Mouse (Mus musculus) embryonic facial prominence, embryonic 10.5 days (tissue): ENCODE data around the gene Arid1b. TPM values are rescaled to one million over a fixed set of nuclear protein-coding genes. Genes with fewer than 3 reads are reported as not detected.

Experiments
- DNase-seq: peaks from one replicate; pipeline ENCODE4 v3.0.0-alpha.2; 2017; ENCODE audit warnings: low spot score
- H3K27ac ChIP-seq: fragments of 300-500 bp; sonication (generic); replicated peaks from 2 replicates; pipeline ENCODE4 v1.5.1; 2016; ENCODE audit warnings: mild to moderate bottlenecking
- H3K27me3 ChIP-seq: fragments of 300-500 bp; sonication (generic); replicated peaks from 2 replicates; pipeline ENCODE4 v1.6.1; 2016; ENCODE audit warnings: low read depth, mild to moderate bottlenecking; ENCODE audit not compliant: poor library complexity, severe bottlenecking
- H3K36me3 ChIP-seq: fragments of 300-500 bp; sonication (generic); replicated peaks from 2 replicates; pipeline ENCODE4 v1.6.1; 2016; ENCODE audit warnings: mild to moderate bottlenecking, moderate library complexity
- H3K4me1 ChIP-seq: fragments of 300-500 bp; sonication (generic); 2 replicates; pipeline ENCODE4 v1.6.1; 2016
- H3K4me3 ChIP-seq: fragments of 300-500 bp; sonication (generic); 2 replicates; pipeline ENCODE4 v1.5.1; 2016; ENCODE audit warnings: mild to moderate bottlenecking, moderate library complexity
- H3K9me3 ChIP-seq: fragments of 300-500 bp; sonication (generic); 2 replicates; pipeline ENCODE4 v1.6.1; 2016; ENCODE audit warnings: mild to moderate bottlenecking
- WGBS: fragments of 180-500 bp; shearing (Covaris S2); methylation state at CpG from one replicate; pipeline ENCODE4 v1.1.7; 2016; 5-methylcytosine and 5-hydroxymethylcytosine counted together
- polyA plus RNA-seq: library from polyadenylated mRNA; unstranded; fragments of >200 nt; fragmentation: Nextera tagmentation; extraction: Ambion mirVana; gene quantifications from 2 replicates; pipeline ENCODE4 v1.2.1, GENCODE M21; 2016

Arid1b gene
- polyA plus RNA-seq, 1 experiment from 2014 or later = 12.4 TPM

DNA sequence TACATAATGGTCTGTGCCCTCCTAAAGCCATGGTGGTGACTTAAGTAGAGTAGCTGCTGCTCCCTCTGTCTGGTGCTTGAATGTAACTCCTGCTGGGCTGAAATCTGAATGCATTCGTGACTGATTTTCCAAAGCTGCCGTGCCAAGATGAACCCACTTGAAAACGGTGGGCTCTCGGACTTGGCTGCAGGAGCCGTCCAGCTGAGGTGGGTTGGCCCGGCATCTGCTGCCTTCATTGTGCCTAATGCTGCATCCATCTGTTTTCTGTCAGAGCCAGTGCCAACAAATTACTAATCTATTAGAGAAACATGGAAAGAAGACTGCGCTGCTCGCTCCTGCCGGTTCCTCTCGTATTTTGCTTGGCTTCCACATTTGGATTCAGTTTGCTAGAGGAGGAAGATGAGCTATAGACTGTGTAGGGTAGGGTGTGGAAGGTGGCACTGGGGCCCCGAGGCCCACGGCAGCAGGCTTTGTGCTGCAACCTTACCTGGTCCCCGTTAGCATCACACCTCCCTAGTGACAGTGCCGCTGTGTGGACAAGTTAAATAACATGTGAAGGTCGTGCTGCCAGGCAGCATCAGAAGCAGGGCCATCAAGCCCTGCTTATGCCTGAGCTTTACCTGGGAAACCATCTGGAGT is 292.6 kb downstream of the Arid1b start:
- Histone ChIP-seq H3K27me3 (no peaks in the 10 kb centered on the region), H3K27ac (no peak overlapping the region)
- 77% methylated on average over 15 of the region's 15 CpGs for WGBS

DNA sequence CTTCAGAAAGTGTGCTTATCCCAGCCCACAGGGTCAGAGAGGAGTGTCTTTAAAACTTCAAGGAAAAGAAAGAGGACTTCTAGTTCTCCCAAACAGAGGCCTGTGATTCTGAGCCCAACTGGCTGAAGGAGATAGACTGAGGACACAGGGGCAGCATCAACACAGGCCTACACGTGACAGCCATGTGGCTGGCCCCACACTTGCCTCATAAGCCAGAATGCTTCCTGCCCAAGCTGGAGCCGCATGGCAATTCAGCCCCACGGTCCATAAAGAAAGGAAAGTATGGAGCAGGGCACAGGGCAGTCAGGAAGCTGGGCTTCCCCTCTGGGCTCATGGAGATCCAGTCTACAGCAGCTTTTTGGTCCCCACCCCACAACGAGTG is 293.1 kb downstream of the Arid1b start:
- Histone ChIP-seq H3K27ac (no peak overlapping the region), H3K27me3 (no peaks in the 10 kb centered on the region), H3K9me3 (no peaks in the 10 kb centered on the region), H3K36me3 (peaks cover 48% of the 10 kb centered on the region), H3K4me1 (peaks cover 12% of the 10 kb centered on the region; the same call in 1 of the 2 replicates), H3K4me3 (no peak overlapping the region)
- DNase-seq = no peak
- 67% methylated on average over 4 of the region's 4 CpGs for WGBS

More for the DNA sequence above, 292.6 kb downstream of the Arid1b start:
- H3K4me3 ChIP-seq = no peak overlapping the region
- no peaks in the 10 kb centered on the region for H3K9me3 ChIP-seq
- H3K36me3 ChIP-seq = peaks cover 53% of the 10 kb centered on the region
- no peak for DNase-seq
- peaks cover 12% of the 10 kb centered on the region; the same call in 1 of the 2 replicates for H3K4me1 ChIP-seq

DNA sequence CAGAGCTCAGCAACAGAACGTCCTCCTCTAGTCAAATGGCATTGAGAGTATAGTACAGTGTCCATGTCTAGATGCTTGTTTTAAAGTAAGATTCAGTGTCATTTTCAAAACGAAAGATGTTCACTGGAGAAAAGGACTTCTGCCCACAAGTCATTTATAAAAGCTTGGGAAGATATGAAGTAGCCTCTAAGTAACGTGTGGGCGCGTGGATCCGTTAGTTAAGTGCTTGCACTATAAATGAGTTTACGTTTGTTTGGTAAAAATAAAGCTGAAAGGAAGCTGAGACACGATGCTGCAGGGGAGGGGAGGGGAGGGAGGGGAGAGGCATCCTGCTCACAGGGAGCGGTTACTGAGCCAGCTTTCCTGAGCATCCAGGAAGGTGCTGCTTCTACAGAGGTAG is 293.5 kb downstream of the Arid1b start:
- Histone ChIP-seq H3K4me3 (no peak overlapping the region), H3K27me3 (no peaks in the 10 kb centered on the region), H3K4me1 (peaks cover 12% of the 10 kb centered on the region; the same call in 1 of the 2 replicates), H3K36me3 (peaks cover 46% of the 10 kb centered on the region), H3K27ac (no peak overlapping the region), H3K9me3 (no peaks in the 10 kb centered on the region)
- DNase-seq = no peak
- WGBS = 83% methylated on average over 9 of the region's 9 CpGs

DNA sequence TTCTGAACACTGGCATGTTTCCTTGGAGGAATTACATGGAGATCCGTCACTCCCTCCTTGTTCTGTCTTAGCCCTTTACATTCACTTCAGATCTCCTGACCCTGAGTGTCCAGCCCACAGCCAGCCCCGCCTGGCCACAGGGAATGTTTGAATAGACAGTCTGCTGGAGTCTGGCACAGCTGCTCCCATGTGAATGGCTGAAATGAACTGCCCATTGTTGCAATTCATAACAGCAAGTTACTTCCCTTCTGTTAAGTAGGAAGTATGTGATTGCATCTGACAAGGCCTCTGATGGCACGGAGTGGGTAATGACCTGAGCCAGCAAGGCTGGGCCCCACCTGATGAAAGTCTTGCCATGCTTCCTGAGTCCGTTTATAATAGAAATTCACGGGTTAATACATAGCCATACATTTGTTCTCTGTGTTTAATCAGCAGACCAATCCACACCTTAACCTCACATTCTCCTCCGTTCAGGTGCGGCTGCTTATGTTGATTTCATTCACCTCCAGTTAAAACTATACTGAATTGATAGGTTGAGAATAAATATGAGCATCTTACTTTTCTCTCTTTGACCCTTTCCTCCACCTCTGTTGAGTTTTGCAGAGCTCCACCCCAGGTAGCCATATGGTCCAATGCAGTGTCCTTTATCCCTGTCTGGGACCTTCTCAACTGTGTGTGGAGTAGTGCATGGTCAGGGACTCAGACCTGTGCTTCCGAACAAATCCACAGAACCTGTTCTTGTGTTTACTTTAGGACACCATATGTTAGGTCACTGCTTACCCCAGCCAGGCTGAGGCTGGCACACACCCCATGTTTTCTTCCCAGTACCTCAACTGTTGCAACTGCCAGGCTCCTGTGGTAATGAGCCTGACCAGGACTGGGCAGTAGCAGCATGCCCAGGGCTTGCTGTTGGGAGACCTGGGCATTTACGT is 299.8 kb downstream of the Arid1b start:
- WGBS = 77% methylated on average over 9 of the region's 9 CpGs
- Histone ChIP-seq H3K36me3 (peaks cover 56% of the 10 kb centered on the region), H3K4me1 (peaks cover 12% of the 10 kb centered on the region), H3K4me3 (no peak overlapping the region), H3K27me3 (no peaks in the 10 kb centered on the region), H3K27ac (no peak overlapping the region), H3K9me3 (no peaks in the 10 kb centered on the region)
- DNase-seq = peak; percentile 18

DNA sequence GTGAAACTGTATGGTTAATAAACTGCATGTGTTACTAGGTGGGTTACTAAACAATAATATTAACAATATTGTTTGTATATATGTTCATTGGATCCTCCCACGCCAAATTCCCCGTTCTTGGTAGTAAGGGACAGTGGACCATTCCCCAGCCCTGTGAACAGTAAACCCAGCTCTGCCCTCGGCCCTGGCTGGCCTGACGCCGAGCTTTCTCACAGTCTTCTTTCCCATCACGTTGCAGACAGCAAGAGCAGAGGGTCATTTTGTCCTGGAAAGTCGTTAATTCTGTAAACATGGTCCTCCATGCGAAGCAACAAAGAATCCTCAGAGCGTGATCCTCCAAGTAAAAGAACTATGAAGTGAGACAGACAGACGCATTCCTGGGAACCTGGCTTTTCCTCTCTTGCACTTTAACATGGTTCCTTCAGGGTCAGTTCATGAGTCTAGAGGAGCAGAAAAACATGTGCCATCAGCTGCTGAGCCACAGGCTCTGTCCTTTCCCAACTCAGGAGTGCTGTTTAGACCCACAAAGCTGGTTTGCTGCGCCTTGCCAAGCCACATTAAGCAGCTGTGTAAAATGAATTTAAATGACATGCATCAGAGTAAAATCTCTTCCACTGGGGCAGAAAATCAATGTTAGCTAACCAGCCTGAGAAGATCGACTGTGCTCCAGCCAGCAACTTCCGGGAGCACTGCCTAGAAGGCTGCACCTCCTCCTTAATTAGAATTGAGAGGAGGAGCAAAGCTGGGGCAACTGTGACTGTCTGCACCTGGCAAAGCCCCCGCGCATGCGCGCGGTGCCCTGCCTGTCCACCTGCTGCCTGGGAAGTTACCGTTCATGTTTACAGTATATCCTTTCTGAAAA is 301.2 kb downstream of the Arid1b start:
- Histone ChIP-seq H3K27ac (no peak overlapping the region), H3K9me3 (no peaks in the 10 kb centered on the region), H3K4me3 (no peak overlapping the region), H3K27me3 (no peaks in the 10 kb centered on the region), H3K36me3 (peaks cover 52% of the 10 kb centered on the region), H3K4me1 (peaks cover 12% of the 10 kb centered on the region)
- DNase-seq = no peak
- WGBS = 79% methylated on average over 19 of the region's 19 CpGs

DNA sequence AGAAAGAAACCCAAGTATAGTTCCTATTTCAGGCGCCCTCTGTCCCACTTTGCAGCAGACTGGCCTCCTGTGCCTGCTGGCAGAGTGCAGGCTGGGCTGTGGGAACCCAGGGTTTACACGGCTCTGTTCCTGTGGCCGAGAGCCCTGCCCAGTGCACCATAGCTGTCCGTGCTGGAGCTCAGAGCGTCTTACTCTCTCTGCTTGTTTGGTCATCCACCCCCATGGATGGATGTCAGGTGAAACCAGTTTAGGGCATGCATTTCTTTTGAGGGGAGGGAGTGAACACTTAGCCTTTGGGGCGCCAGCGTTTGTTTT is 301.8 kb downstream of the Arid1b start:
- Histone ChIP-seq H3K36me3 (peaks cover 49% of the 10 kb centered on the region), H3K4me1 (peaks cover 12% of the 10 kb centered on the region), H3K9me3 (no peaks in the 10 kb centered on the region), H3K4me3 (no peak overlapping the region), H3K27ac (no peak overlapping the region), H3K27me3 (no peaks in the 10 kb centered on the region)
- no peak for DNase-seq
- WGBS = 85% methylated on average over 7 of the region's 7 CpGs

DNA sequence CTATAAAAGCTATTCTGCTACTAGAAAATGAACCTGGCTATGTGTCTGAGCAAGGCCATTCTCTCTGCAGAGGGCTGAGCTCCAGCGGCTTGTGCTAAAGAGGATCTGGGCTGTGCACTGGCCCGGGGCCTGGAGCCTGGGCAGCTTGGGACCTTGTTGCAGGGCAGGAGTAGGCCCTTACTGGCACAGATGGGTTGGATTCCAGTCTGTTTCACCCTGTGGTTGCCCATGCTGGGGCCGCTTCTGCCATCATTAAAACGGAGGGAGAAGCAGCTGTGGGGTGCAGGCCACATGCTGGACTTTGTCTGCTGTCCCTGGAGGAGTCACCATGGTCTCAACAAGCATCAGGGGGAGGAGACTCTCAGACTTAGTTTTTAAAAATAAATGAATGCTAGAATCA is 303.4 kb downstream of the Arid1b start:
- DNase-seq = no peak

DNA sequence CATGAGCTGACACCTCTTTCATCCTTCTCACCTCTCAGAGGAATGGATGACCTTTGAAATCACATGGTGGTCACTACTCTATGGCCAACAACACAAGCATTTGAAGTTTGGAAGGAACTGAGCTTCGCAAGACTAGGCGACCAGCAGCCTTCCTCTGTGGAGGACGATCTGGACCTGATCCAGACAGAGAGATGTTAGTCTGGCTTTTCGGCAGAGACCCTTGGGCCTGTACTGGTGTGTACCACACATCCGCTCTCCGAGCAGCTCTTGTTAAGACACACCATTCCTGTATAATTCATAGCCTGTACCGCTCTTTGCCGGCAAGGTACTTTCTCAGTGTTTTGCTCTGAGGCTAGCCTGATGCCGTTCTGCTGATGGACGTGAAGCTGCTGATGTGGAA is 303.9 kb downstream of the Arid1b start:
- DNase-seq = no peak
- Histone ChIP-seq H3K9me3 (no peaks in the 10 kb centered on the region), H3K4me1 (peaks cover 12% of the 10 kb centered on the region), H3K27me3 (no peaks in the 10 kb centered on the region), H3K27ac (no peak overlapping the region), H3K4me3 (no peak overlapping the region), H3K36me3 (peaks cover 51% of the 10 kb centered on the region)
- WGBS = 96% methylated on average over 10 of the region's 10 CpGs

More for the DNA sequence above, 303.4 kb downstream of the Arid1b start:
- no peak overlapping the region for H3K27ac ChIP-seq
- H3K4me3 ChIP-seq = no peak overlapping the region
- no peaks in the 10 kb centered on the region for H3K27me3 ChIP-seq
- no peaks in the 10 kb centered on the region for H3K9me3 ChIP-seq
- WGBS = 89% methylated on average over 4 of the region's 4 CpGs
- peaks cover 12% of the 10 kb centered on the region for H3K4me1 ChIP-seq
- H3K36me3 ChIP-seq = peaks cover 48% of the 10 kb centered on the region

DNA sequence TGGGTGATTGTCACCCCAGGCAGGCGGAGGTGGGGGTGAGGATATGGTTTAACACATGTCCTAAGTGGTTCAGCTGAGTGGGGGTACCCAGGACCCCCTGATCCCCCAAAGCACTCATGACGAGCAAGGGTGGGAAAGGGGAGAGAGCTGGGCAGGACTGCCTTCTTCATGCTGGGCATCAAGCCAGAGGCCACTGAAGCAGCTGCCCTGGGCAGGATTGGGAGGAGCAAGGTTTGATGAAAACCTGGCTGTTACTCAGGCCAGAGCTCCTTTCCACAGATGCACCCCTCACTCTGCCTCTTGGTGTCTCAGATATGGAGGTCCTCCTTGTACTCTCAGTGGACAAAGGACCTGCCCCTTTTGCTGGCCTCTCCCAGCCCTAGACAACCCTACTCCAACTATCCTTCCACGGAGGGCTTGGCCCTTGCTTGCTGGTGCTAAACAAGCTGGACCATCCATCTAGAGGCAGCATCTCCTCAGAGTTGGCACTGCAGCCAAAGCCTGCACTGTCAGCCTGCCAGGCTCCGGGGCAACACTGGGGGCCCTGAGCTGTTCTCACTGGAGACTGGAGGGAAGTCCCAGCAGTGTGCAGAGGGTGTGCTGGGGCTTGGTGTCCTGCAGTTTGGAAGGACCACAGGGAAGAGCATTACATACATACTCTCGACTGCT is 304.9 kb downstream of the Arid1b start:
- H3K4me3 ChIP-seq = no peak overlapping the region
- DNase-seq = no peak
- peaks cover 49% of the 10 kb centered on the region for H3K36me3 ChIP-seq
- H3K27ac ChIP-seq = no peak overlapping the region
- H3K4me1 ChIP-seq = peaks cover 12% of the 10 kb centered on the region
- H3K9me3 ChIP-seq = no peaks in the 10 kb centered on the region
- 91% methylated on average over 5 of the region's 5 CpGs for WGBS
- no peaks in the 10 kb centered on the region for H3K27me3 ChIP-seq

DNA sequence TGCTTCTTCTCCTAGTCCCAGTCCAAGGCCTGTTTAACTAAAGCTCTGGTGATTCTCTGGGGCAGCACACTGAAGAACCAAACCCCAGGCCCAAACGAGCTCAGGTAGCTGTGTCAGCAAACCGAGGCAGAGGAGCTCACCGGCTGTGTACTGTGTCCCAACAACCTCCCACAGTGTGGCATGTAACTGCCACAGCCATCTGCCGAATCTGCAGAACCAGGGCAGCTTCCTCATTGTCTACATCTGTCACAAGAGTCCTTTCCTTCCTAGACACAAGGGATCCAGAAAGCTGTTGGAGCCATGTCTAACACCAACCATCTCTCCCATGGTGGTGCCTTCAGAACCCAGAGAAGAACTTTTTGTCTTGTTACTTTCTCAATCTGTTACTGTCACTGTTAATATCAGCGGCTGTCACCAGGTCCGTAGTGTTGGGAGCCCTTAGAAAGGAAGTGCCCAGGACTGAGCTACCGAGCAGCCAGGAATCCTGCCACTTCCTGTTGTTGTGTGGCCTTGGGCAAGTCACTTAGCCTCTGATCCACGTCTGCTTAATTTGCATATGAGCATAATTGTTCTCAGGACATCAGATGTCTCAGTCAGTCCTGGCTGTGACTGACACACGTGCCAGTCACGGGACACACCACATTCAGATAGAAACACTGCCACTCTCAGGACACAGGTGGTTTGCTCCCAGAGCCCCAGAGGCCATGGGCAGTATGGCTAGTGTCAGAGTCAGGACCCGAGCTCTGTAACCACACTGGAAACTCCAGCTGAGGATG is 309.0 kb downstream of the Arid1b start:
- no peak overlapping the region for H3K27ac ChIP-seq
- no peaks in the 10 kb centered on the region for H3K9me3 ChIP-seq
- H3K27me3 ChIP-seq = no peaks in the 10 kb centered on the region
- H3K36me3 ChIP-seq = peaks cover 45% of the 10 kb centered on the region
- H3K4me1 ChIP-seq = peaks cover 4% of the 10 kb centered on the region; the same call in 1 of the 2 replicates
- 68% methylated on average over 11 of the region's 11 CpGs for WGBS
- DNase-seq = no peak
- H3K4me3 ChIP-seq = no peak overlapping the region

DNA sequence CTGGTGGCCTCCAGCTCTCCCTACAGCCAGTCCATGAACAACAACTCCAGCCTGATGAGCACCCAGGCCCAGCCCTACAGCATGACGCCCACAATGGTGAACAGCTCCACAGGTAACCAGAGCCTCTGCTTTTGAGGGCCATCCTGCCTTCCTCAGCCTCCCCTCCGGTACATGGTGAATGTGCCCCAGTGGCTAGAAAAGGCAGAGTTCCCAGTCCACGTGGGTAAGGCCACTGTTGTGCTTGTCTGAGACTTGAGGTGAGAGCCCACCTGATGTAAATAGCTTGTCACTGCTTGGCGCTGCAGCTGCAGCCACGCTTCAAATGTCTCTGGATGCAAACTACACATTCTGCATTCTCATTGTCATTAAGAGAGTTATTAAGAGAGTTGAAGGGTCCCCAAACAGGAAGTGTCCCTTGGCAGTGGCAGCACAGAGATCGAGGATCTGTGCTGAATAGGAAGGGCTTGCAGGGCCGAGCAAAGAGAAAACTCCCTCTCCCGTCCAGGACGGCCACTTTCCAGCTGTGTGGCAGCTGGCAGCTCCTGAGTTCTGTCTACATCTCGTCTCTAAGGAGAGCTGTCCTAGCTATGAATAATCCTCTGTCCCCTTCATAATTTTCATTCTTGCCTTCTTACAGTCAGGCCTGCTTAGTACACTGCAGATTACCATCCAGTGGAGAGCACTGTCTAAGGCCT is 311.8 kb downstream of the Arid1b start:
- H3K4me3 ChIP-seq = no peak overlapping the region
- no peak overlapping the region for H3K27ac ChIP-seq
- H3K4me1 ChIP-seq = peaks cover 8% of the 10 kb centered on the region; the same call in 1 of the 2 replicates
- WGBS = 82% methylated on average over 10 of the region's 10 CpGs
- peaks cover 52% of the 10 kb centered on the region for H3K36me3 ChIP-seq
- DNase-seq = no peak
- H3K9me3 ChIP-seq = no peaks in the 10 kb centered on the region
- no peaks in the 10 kb centered on the region for H3K27me3 ChIP-seq
